Mouse (Mus musculus): ENCODE results near the gene 1700001P01Rik. TPM values are rescaled to one million over a fixed set of nuclear protein-coding genes. Genes with fewer than 3 reads are reported as not detected.
A peak's percentile ranks its signal among the peaks of the same experiment; 100 is the strongest.

The 1700001P01Rik gene
- polyA plus RNA-seq, 1 experiment from 2014 or later, result 0.73 TPM

DNA sequence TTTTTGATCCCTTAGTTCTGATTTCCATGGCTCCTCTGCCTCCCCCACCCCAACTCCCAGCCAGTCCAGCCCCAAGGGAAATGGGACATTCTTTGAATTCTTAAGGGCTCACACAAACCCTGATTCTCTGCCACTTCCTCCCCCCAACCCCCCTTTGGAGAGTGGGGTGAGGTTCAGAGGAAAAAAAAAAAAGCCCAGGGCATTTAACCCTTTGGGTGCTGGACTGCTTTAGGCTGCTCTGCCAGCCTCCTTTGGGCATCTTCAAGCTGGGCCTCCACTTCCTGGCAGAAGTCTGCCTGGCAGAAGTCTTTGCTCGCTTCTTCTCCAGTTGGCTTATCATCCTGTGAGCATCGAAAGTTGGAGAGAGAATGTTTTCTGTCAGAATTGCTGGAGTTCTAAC is 32.4 kb upstream of the 1700001P01Rik start:
- Histone ChIP-seq H3K27ac (peak overlapping the region; percentile 79), H3K36me3 (replicated peaks) (peaks cover 40% of the 10 kb centered on the region), H3K4me1 (peaks cover 94% of the 10 kb centered on the region), H3K9me3 (no peaks in the 10 kb centered on the region), H3K27me3 (ENCODE audit: poor library complexity, severe bottlenecking) (no peaks in the 10 kb centered on the region), H3K4me3 (peak overlapping the region; percentile 13)
- 65% methylated on average over 2 of the region's 2 CpGs for WGBS
- DNase-seq (ENCODE audit: extremely low spot score, low spot score), result no peak

DNA sequence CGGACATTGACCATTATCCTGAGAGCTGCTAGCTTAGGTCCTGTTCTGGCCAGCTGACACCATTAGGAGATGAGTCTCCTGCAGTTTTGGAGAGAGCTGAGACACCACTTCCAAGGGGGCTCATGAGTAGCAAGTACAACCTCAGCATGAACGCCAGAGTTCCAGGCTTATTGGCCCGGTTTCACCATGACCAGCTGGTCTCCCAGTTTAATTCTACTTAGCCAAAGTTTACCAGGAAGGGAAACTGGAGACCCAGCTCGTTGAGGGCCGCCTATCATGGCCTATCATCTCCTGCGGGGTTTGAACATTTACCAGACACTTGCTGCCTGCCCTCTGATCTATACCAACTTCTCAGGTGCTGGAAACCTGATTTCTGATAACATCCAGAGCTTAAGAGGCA is 31.9 kb upstream of the 1700001P01Rik start:
- DNase-seq (ENCODE audit: extremely low spot score, low spot score), result no peak
- Histone ChIP-seq H3K27ac (peak overlapping the region; percentile 79), H3K4me3 (peak overlapping the region; percentile 13; the same call in 1 of the 2 replicates), H3K9me3 (no peaks in the 10 kb centered on the region), H3K36me3 (replicated peaks) (peaks cover 39% of the 10 kb centered on the region), H3K4me1 (peaks cover 91% of the 10 kb centered on the region), H3K27me3 (ENCODE audit: poor library complexity, severe bottlenecking) (no peaks in the 10 kb centered on the region)
- WGBS, result 47% methylated on average over 6 of the region's 6 CpGs

DNA sequence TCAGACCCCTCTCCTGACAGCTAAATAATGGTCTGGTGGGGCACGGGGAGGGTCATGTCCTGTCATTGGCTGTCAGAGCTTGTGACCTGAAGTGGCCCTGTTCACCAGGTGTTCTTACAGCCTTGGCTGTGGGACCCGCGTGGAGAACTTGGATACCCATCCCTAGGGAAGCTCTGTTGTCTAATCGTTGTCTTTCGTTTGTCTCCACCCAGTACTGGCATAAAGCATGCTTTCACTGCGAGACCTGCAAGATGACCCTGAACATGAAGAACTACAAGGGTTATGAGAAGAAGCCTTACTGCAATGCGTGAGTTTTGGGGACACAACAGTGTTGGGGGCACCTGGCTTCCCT is 30.9 kb upstream of the 1700001P01Rik start:
- WGBS, result 77% methylated on average over 7 of the region's 7 CpGs
- H3K4me1 ChIP-seq, result peaks cover 91% of the 10 kb centered on the region

DNA sequence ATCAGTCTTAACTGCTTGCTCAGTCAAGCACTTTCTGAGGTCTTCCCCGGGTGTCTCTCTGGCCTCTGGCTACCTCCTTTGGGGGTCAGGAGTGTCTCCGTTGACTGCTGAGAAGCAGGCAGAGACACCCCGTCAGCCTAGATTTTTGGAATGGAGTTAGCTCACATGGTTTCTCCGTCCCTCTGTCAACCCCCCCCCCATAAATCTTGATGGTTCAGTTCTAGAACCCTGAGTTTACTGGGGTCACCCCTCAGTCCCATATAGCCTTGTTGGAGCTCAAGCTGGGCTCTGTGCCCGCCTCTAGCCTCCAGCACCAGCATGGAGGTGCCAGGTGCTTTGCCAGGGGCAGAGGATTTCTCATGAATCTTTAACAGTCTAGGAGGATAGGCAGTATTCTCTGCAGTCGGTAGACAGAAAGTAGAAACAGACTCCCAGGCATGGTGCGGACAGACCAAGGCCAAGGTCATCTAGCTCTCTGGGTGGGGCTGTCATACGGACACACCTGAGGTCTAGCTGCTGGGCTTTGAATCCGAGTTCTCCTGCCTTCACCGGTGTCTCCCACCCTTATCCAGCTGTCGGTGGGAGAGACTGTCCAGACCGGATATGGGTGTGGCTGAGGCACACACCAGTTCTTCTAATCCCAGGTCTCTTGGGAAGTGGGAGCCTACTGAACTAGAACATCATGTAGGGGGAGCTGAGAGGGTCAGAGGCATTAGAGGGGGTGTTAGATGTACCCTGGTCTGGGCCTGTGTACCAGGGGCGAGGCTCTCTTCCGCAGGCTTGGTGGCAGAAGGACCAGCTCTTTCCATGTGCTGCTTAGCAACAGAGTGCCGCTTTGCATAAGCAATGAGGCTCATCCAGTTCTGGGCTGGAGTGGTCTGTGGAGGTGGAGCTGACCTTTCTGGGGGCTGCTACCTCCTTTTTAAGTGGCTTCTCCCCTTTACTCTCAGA is 30.2 kb upstream of the 1700001P01Rik start:
- Histone ChIP-seq H3K9me3 (no peaks in the 10 kb centered on the region), H3K36me3 (replicated peaks) (peaks cover 39% of the 10 kb centered on the region), H3K4me3 (peak overlapping the region; percentile 27; the same call in 1 of the 2 replicates), H3K27me3 (ENCODE audit: poor library complexity, severe bottlenecking) (no peaks in the 10 kb centered on the region), H3K4me1 (peaks cover 91% of the 10 kb centered on the region), H3K27ac (peak overlapping the region; percentile 79)
- no peak for DNase-seq (ENCODE audit: extremely low spot score, low spot score)
- WGBS, result 62% methylated on average over 15 of the region's 15 CpGs

More for the DNA sequence above, 30.9 kb upstream of the 1700001P01Rik start:
- Histone ChIP-seq H3K4me3 (peak overlapping the region; percentile 27; the same call in 1 of the 2 replicates), H3K27ac (peak overlapping the region; percentile 79), H3K36me3 (replicated peaks) (peaks cover 39% of the 10 kb centered on the region), H3K9me3 (no peaks in the 10 kb centered on the region), H3K27me3 (ENCODE audit: poor library complexity, severe bottlenecking) (no peaks in the 10 kb centered on the region)
- no peak for DNase-seq (ENCODE audit: extremely low spot score, low spot score)

DNA sequence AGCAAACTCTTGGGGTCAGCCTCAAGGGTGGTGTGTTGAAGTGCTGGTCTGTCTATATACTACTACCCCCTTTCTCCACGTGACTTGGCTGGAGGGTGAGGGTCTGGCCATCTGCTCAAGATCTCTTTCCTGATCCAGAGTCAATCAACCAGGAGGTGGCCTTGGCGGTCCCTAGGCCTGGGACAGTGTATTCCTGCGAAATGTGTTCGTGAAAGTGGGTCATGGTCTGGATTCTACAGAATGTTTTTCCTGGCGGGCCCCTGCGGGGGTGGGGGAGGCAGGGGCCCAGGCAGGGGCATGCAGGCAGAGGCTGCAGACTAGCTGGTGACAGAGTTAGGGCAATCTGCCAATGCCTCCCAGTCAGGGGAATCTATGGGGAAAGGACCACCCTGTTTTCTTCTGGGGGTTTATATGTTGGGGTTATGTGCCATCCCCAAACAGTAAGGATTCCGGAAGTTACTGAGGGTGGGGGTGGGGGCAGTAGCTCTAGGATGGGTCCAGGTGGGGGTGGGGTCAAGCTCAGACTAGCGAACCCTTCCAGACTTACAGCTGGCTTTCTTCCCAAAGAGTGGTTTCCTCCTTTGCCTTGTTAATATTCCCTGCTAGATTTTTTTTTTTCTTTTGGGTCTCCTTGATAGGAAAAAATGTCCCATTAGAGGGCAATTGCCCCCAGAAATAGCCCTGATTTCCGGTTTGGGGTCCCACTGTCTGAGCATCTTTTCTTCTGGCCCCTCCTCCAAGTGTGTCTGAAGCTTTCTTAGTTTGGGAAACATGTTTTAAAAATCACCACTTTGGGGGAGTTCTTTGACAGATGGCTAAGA is 29.3 kb upstream of the 1700001P01Rik start:
- 48% methylated on average over 9 of the region's 9 CpGs for WGBS
- Histone ChIP-seq H3K36me3 (replicated peaks) (peaks cover 39% of the 10 kb centered on the region), H3K9me3 (no peaks in the 10 kb centered on the region), H3K4me3 (peak overlapping the region; percentile 11; the same call in 1 of the 2 replicates), H3K27me3 (ENCODE audit: poor library complexity, severe bottlenecking) (no peaks in the 10 kb centered on the region), H3K4me1 (peaks cover 88% of the 10 kb centered on the region), H3K27ac (peak overlapping the region; percentile 79)
- DNase-seq (ENCODE audit: extremely low spot score, low spot score), result no peak

DNA sequence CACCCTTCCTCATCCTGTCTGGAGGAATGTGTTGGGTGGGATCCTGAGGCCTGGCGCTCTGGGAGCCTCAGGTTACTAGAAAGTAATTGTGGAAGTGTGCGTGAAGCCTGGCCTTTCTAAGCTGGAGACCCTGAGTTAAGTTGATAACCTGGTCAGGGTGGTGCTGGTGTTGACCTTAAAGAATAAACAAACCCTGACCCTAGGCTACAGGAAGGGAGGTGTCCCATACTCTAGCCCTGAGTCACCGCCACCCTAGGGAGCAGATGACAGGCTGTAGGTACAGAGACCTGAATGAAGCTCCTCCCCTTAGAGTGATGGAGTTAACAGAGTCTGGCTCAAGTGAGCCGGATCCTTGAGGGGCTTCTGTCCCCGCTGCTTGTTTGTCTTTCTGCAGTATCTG is 28.1 kb upstream of the 1700001P01Rik start:
- Histone ChIP-seq H3K27ac (0 out of 2 replicates have a peak overlapping the region, but pooled peaks have one; percentile 79), H3K4me1 (peaks cover 81% of the 10 kb centered on the region)

DNA sequence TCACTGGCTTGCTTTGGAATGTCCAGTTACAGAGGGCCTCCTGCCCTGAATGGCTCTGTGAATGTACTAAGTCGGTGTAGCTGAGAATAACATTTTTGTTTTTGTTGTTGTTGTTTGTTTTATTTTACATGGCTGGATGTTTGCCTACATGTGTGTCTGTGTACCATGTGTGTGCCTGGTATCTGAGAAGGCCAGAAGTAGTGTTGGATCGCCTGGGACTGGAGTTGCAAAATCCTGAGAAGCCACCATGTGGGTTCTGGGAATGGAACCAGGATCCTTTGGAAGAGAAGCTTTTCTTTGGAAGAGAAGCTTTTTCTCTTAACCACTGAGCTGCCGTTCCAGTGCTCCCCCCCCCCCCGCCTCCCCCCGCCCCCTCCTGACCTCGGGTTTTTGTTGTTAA is 26.8 kb upstream of the 1700001P01Rik start:
- no peak overlapping the region for H3K4me3 ChIP-seq

More for the DNA sequence above, 28.1 kb upstream of the 1700001P01Rik start:
- no peak for DNase-seq (ENCODE audit: extremely low spot score, low spot score)
- Histone ChIP-seq H3K36me3 (replicated peaks) (peaks cover 29% of the 10 kb centered on the region), H3K9me3 (no peaks in the 10 kb centered on the region), H3K27me3 (ENCODE audit: poor library complexity, severe bottlenecking) (no peaks in the 10 kb centered on the region), H3K4me3 (no peak overlapping the region)
- 76% methylated on average over 5 of the region's 5 CpGs for WGBS

DNA sequence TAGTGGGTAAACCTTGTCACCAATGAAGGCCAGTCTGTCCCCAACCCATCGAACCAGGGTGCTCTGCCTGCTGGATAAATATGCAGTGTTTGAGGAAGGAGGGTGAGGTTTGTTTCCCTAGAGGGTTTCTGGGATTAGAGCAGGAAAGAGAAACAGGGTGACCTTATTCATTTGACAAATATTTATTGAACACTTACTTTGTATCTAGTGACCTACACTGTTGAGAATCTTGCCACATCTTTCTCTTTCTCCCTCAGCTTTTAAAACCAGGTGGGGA is 26.4 kb upstream of the 1700001P01Rik start:
- no peaks in the 10 kb centered on the region for H3K27me3 ChIP-seq (ENCODE audit: poor library complexity, severe bottlenecking)
- H3K9me3 ChIP-seq, result no peaks in the 10 kb centered on the region
- WGBS, result 37% methylated on average over 1 of the region's 1 CpGs
- DNase-seq (ENCODE audit: extremely low spot score, low spot score), result no peak
- peak overlapping the region; percentile 88; the same call in 1 of the 2 replicates for H3K4me3 ChIP-seq
- peak overlapping the region; percentile 95; the same call in 1 of the 2 replicates for H3K27ac ChIP-seq
- H3K36me3 ChIP-seq (replicated peaks), result peaks cover 12% of the 10 kb centered on the region
- H3K4me1 ChIP-seq, result peaks cover 72% of the 10 kb centered on the region

More for the DNA sequence above, 26.8 kb upstream of the 1700001P01Rik start:
- Histone ChIP-seq H3K36me3 (replicated peaks) (peaks cover 16% of the 10 kb centered on the region), H3K9me3 (no peaks in the 10 kb centered on the region), H3K27ac (no peak overlapping the region), H3K4me1 (peaks cover 74% of the 10 kb centered on the region), H3K27me3 (ENCODE audit: poor library complexity, severe bottlenecking) (no peaks in the 10 kb centered on the region)
- DNase-seq (ENCODE audit: extremely low spot score, low spot score), result no peak
- WGBS, result 45% methylated on average over 6 of the region's 6 CpGs

DNA sequence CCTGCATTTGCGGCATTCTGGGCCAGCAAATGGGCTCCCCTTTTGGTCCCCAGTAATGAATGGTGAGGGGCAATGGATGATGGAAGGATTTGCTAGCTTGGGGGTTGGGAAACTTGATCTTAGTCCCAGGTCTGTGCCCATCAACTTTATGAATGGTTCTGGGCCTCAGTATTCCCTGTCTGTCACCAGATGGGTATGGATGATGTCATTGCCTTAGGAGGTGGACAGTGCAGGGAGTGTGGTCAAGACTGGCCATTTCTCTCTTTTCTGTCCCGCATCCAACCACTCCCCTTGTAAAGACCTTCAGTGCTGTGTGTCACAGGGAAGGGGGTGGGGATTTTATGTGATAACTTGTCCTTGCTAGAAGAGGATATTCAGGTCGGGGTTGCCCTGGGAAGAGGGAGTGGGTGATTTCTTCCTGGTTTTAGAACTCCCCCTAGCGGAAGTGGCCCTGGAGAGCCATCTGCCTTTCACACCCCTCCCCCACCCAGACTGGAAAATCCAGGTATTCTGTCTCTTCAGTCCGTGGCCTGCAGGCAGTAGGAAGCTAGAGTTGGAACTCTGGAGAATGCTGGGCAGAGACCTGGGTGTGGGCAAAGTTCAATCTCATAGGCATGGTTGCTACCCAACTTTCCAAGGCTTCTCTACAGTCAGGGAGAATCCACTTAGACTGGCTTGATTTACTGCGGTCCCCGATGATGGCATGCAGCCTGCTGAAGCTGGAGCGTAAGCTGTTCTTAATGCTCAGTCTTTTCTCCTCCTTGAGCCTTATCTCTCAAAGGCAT is 25.9 kb upstream of the 1700001P01Rik start:
- H3K4me1 ChIP-seq, result peaks cover 67% of the 10 kb centered on the region
- no peaks in the 10 kb centered on the region for H3K9me3 ChIP-seq
- H3K27ac ChIP-seq, result peak overlapping the region; percentile 95
- no peaks in the 10 kb centered on the region for H3K27me3 ChIP-seq (ENCODE audit: poor library complexity, severe bottlenecking)
- 32% methylated on average over 8 of the region's 8 CpGs for WGBS
- peak overlapping the region; percentile 88 for H3K4me3 ChIP-seq
- peaks cover 7% of the 10 kb centered on the region for H3K36me3 ChIP-seq (replicated peaks)
- peak; percentile 48 for DNase-seq (ENCODE audit: extremely low spot score, low spot score)

DNA sequence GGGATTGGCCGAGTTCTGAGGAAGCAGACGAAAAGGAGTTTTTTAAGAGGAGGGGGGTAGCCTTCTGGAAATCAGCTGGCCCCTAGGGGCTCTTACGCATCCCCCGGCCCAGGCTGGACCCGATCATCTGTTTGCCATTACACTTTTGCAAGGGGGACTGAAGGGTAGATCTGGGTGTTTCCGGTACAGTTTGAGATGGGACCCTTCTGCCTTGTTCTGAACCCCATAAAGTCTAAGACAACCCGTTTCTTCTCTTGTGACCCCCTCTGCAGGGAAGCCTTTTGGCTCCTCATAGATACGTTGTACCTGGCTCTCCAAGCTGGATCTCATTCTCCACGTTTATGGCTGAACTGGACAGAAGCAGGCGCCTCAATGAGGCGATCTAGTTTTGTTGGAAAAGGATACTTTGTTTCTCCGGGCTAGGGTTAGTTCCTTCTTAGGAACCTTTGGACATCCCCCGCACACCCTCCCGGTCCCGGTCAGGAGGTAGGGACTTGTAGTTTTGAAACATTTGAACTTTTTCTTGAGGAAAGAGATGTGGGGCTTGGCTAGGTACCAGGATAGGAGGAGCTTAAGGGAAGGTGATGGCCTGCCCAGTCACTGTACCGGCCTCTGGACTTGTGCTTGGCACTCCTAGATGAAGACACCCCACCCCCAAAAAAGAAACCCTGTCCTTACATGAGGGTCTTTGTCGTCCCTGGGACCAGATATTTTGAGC is 25.1 kb upstream of the 1700001P01Rik start:
- Histone ChIP-seq H3K27ac (peak overlapping the region; percentile 95), H3K27me3 (ENCODE audit: poor library complexity, severe bottlenecking) (no peaks in the 10 kb centered on the region), H3K9me3 (no peaks in the 10 kb centered on the region), H3K4me1 (peaks cover 59% of the 10 kb centered on the region), H3K4me3 (peak overlapping the region; percentile 88), H3K36me3 (replicated peaks) (0 out of 2 replicates have a peak, but pooled peaks cover 2% of the 10 kb centered on the region)
- DNase-seq (ENCODE audit: extremely low spot score, low spot score), result peak; percentile 46
- WGBS, result 7% methylated on average over 17 of the region's 17 CpGs

DNA sequence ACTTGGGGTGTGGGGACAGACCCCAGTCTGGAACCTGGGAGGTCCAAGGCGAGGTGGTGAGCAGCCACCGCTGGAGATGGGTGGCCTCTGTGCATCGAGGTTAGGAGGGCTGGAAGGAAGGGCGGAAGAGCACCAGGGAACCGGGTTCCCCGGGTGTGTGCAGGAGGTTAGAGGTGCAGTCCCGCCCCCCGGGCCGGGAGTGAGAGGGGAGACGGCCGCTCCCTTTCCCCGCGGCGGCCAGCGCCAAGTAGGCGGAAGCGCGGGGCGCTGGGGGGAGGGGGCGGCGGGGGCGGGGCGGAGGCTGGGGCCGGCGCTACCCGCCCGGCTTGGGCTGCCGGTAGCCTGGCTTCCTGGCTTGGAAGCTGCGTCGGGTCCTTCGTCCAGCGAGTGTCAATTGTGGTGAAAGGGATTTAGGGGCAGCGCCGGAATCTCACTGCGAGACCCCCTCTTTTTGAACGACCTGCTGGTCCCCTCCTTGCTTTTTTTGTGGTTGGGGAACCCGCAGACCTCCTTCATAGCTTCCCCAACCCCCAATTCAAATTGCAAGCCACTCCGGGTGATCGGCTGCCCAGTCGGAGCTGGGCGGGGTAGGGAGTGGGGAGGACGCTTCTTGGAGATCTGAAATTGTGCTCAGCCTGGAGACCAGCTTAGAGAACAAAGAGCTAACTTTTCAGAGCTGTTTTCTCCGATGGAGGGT is 24.4 kb upstream of the 1700001P01Rik start:
- H3K36me3 ChIP-seq (replicated peaks), result 0 out of 2 replicates have a peak, but pooled peaks cover 2% of the 10 kb centered on the region
- peak overlapping the region; percentile 95 for H3K27ac ChIP-seq
- H3K9me3 ChIP-seq, result no peaks in the 10 kb centered on the region
- H3K4me1 ChIP-seq, result peaks cover 52% of the 10 kb centered on the region
- no peaks in the 10 kb centered on the region for H3K27me3 ChIP-seq (ENCODE audit: poor library complexity, severe bottlenecking)
- peak; percentile 73 for DNase-seq (ENCODE audit: extremely low spot score, low spot score)
- 0% methylated on average over 34 of the region's 43 CpGs for WGBS
- peak overlapping the region; percentile 88 for H3K4me3 ChIP-seq

Measured in forebrain, embryonic 10.5 days (tissue).